Mouse (Mus musculus): Measurements from ENCODE around the gene Erich3.

Erich3 gene

GRCm38 (mm10) chr3:154671013-154671412 is 7.4 kb downstream of the Erich3 start:
- in situ Hi-C loops (cut with MboI, MseI), result loop anchor here (25.0 kb wide), 1 partner anchor 416 kb away; the partner anchor contains the start of genes Fpgt and Lrriq3

GRCm38 (mm10) chr3:154673326-154673725 is 9.7 kb downstream of the Erich3 start:
- in situ Hi-C loops (cut with MboI, MseI), result loop anchor here (25.0 kb wide), 1 partner anchor 414 kb away; the partner anchor contains the start of genes Fpgt and Lrriq3

GRCm38 (mm10) chr3:154682570-154682969 is 18.9 kb downstream of the Erich3 start:
- in situ Hi-C loops (cut with MboI, MseI), result no loop called here

GRCm38 (mm10) chr3:154683667-154684066 is 20.0 kb downstream of the Erich3 start:
- in situ Hi-C loops (cut with MboI, MseI), result no loop called here

- in situ Hi-C loops (cut with MboI, MseI), result no loop called here
Measured at GRCm38 (mm10) chr3:154690260-154690659, 26.6 kb downstream of the Erich3 start.

GRCm38 (mm10) chr3:154691897-154692571 is 28.4 kb downstream of the Erich3 start:
- in situ Hi-C loops (cut with MboI, MseI), result no loop called here

- in situ Hi-C loops (cut with MboI, MseI), result no loop called here
Measured at GRCm38 (mm10) chr3:154692572-154692922, 28.9 kb downstream of the Erich3 start.

GRCm38 (mm10) chr3:154693902-154694301 is 30.2 kb downstream of the Erich3 start:
- in situ Hi-C loops (cut with MboI, MseI), result no loop called here

- in situ Hi-C loops (cut with MboI, MseI), result no loop called here
Measured at GRCm38 (mm10) chr3:154696611-154697010, 33.0 kb downstream of the Erich3 start.

GRCm38 (mm10) chr3:154698907-154699306 is 35.2 kb downstream of the Erich3 start:
- in situ Hi-C loops (cut with MboI, MseI), result no loop called here

- in situ Hi-C loops (cut with MboI, MseI), result no loop called here
Measured at GRCm38 (mm10) chr3:154700296-154700695, 36.6 kb downstream of the Erich3 start.

- in situ Hi-C loops (cut with MboI, MseI), result no loop called here
Measured at GRCm38 (mm10) chr3:154700735-154701134, 37.1 kb downstream of the Erich3 start.

- in situ Hi-C loops (cut with MboI, MseI), result no loop called here
Measured at GRCm38 (mm10) chr3:154704755-154705154, 41.1 kb downstream of the Erich3 start.

- in situ Hi-C loops (cut with MboI, MseI), result no loop called here
Measured at GRCm38 (mm10) chr3:154708150-154708549, 44.5 kb downstream of the Erich3 start.

GRCm38 (mm10) chr3:154723198-154723597 is 59.5 kb downstream of the Erich3 start:
- in situ Hi-C loops (cut with MboI, MseI), result no loop called here

GRCm38 (mm10) chr3:154731431-154731830 is 67.8 kb downstream of the Erich3 start:
- in situ Hi-C loops (cut with MboI, MseI), result no loop called here

- in situ Hi-C loops (cut with MboI, MseI), result no loop called here
Measured at GRCm38 (mm10) chr3:154741496-154741895, 77.8 kb downstream of the Erich3 start.

GRCm38 (mm10) chr3:154742927-154743326 is 79.3 kb downstream of the Erich3 start:
- in situ Hi-C loops (cut with MboI, MseI), result no loop called here

- in situ Hi-C loops (cut with MboI, MseI), result no loop called here
Measured at GRCm38 (mm10) chr3:154744317-154744716, 80.7 kb downstream of the Erich3 start.

GRCm38 (mm10) chr3:154754505-154754904 is 90.8 kb downstream of the Erich3 start:
- in situ Hi-C loops (cut with MboI, MseI), result loop anchor here (25.0 kb wide), 1 partner anchor 108 kb away; no protein-coding TSS in a partner anchor

GRCm38 (mm10) chr3:154755225-154755624 is 91.6 kb downstream of the Erich3 start:
- in situ Hi-C loops (cut with MboI, MseI), result loop anchor here (25.0 kb wide), 1 partner anchor 107 kb away; no protein-coding TSS in a partner anchor

GRCm38 (mm10) chr3:154758089-154758488 is 94.4 kb downstream of the Erich3 start:
- in situ Hi-C loops (cut with MboI, MseI), result loop anchor here (25.0 kb wide), 1 partner anchor 104 kb away; no protein-coding TSS in a partner anchor

GRCm38 (mm10) chr3:154761108-154761507 is 97.4 kb downstream of the Erich3 start:
- in situ Hi-C loops (cut with MboI, MseI), result loop anchor here (25.0 kb wide), 1 partner anchor 101 kb away; no protein-coding TSS in a partner anchor
